Mouse (Mus musculus): ENCODE data around the gene Ift81. TPM values are rescaled to one million over a fixed set of nuclear protein-coding genes. Genes with fewer than 3 reads are reported as not detected.

Ift81 gene
- total RNA-seq, 1 experiment, result 7.4 TPM

DNA sequence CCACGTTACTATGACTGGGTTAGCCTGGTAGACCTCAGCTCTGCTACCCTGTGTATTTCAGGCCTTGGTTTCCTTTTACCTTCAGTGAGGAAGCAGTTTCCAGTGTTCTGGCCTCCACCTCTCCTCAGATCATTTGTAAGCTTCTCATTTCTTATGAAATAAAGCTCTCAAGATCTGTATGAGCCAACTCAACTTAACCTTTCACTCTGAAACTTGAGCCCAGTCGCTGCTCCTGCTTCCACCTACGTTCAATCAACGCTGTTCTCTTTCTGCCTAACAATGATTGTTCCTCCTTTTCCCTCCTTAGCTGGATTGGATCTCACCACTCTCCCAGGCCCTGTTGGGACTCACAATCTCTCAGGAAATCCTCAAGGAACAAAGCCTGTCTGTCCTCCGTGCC is 2.7 kb downstream of the Ift81 start:
- no peak for DNase-seq (ENCODE audit: low read depth, low spot score)
- Histone ChIP-seq H3K4me3 (ENCODE audit: insufficient read depth in 1 of 2, low read depth in 1 of 2, low read length in 2 of 2, poor library complexity in 1 of 2, severe bottlenecking in 1 of 2) (no peak overlapping the region), H3K36me3 (ENCODE audit: control insufficient read depth, insufficient read depth, low read length, poor library complexity, severe bottlenecking) (no peaks in the 10 kb centered on the region), H3K9ac (ENCODE audit: insufficient read depth, low read depth, low read length, poor library complexity, severe bottlenecking) (no peak overlapping the region), H3K4me1 (ENCODE audit: control insufficient read depth in 2 of 2, insufficient read depth in 2 of 2, low read length in 2 of 2, poor library complexity in 1 of 2) (no peaks in the 10 kb centered on the region), H3K9me3 (ENCODE audit: control insufficient read depth, insufficient read depth, low read depth, low read length) (no peaks in the 10 kb centered on the region), H3K27ac (ENCODE audit: insufficient read depth, low read depth, low read length, poor library complexity, severe bottlenecking) (no peak overlapping the region)
- TF ChIP-seq ZC3H11A (IDR thresholded peaks at IDR 0.05; ENCODE audit: borderline replicate concordance, low read depth, low read length) (no peak), MAFK (IDR thresholded peaks at IDR 0.05; ENCODE audit: insufficient read depth, low read depth, low read length) (no peak), CHD2 (IDR thresholded peaks at IDR 0.05; ENCODE audit: low read depth, low read length) (no peak), HCFC1 (IDR thresholded peaks at IDR 0.05; ENCODE audit: borderline replicate concordance, insufficient read depth, low read length) (no peak), ZNF384 (IDR thresholded peaks at IDR 0.05; ENCODE audit: low read depth, low read length) (no peak)
- in situ Hi-C loops (cut with MboI; ENCODE audit: low sequenced_read_pairs in 2 of 2, unreplicated experiment in 2 of 2), result no loop called here

DNA sequence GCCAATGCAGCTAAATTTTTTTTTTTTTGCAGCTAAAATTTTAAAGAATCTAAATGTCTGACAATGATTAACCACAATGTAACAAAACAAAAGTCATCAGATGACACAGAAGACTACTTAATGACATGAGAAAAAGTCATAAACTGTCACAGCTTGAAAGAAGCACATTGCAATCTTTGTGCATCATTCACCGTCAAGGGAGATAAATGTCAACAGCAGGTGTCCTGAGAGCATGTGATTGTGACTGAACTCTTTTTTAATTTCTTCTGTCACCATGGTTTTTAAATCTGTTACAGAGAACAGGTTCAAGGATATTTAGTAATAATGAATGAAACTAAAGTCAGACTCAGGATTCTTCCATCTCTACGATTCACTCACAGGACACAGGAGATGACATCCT is 9.4 kb downstream of the Ift81 start:
- no peak for DNase-seq (ENCODE audit: low read depth, low spot score)
- Histone ChIP-seq H3K36me3 (ENCODE audit: control insufficient read depth, insufficient read depth, low read length, poor library complexity, severe bottlenecking) (0 out of 2 replicates have a peak, but pooled peaks cover 5% of the 10 kb centered on the region), H3K27ac (ENCODE audit: insufficient read depth, low read depth, low read length, poor library complexity, severe bottlenecking) (no peak overlapping the region), H3K4me3 (ENCODE audit: insufficient read depth in 1 of 2, low read depth in 1 of 2, low read length in 2 of 2, poor library complexity in 1 of 2, severe bottlenecking in 1 of 2) (no peak overlapping the region), H3K4me1 (ENCODE audit: control insufficient read depth in 2 of 2, insufficient read depth in 2 of 2, low read length in 2 of 2, poor library complexity in 1 of 2) (no peaks in the 10 kb centered on the region), H3K9me3 (ENCODE audit: control insufficient read depth, insufficient read depth, low read depth, low read length) (no peaks in the 10 kb centered on the region), H3K9ac (ENCODE audit: insufficient read depth, low read depth, low read length, poor library complexity, severe bottlenecking) (no peak overlapping the region)
- no peak for TF ChIP-seq ZC3H11A (IDR thresholded peaks at IDR 0.05; ENCODE audit: borderline replicate concordance, low read depth, low read length)
- TF ChIP-seq ZNF384 (IDR thresholded peaks at IDR 0.05; ENCODE audit: low read depth, low read length), result no peak
- in situ Hi-C loops (cut with MboI; ENCODE audit: low sequenced_read_pairs in 2 of 2, unreplicated experiment in 2 of 2), result no loop called here

DNA sequence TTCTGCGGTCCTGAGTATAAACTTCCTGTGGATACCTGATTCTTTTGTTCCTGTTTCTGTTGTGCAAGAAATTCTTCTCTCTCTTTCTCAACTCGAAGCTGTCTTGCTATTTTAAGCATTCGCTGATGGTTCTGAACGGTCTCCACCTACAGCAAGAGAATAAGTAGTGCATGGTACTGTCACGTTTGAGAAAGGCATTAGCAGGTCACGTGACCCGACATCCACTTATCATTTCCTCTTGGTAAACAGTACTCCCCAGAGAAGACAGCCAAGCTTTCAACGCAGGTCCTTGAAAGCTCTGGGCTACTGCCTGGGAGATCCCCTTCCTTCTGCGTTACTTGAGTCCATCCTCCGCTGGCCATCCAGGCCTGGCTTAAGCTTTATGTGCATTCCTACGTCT is 12.1 kb downstream of the Ift81 start:
- no peak overlapping the region for H3K27ac ChIP-seq (ENCODE audit: insufficient read depth, low read depth, low read length, poor library complexity, severe bottlenecking)
- no peaks in the 10 kb centered on the region for H3K9me3 ChIP-seq (ENCODE audit: control insufficient read depth, insufficient read depth, low read depth, low read length)
- DNase-seq (ENCODE audit: low read depth, low spot score), result no peak
- no peak overlapping the region for H3K9ac ChIP-seq (ENCODE audit: insufficient read depth, low read depth, low read length, poor library complexity, severe bottlenecking)
- in situ Hi-C loops (cut with MboI; ENCODE audit: low sequenced_read_pairs in 2 of 2, unreplicated experiment in 2 of 2), result no loop called here
- TF ChIP-seq ZNF384 (IDR thresholded peaks at IDR 0.05; ENCODE audit: low read depth, low read length) (no peak), HCFC1 (IDR thresholded peaks at IDR 0.05; ENCODE audit: borderline replicate concordance, insufficient read depth, low read length) (no peak), MAFK (IDR thresholded peaks at IDR 0.05; ENCODE audit: insufficient read depth, low read depth, low read length) (no peak), ZC3H11A (IDR thresholded peaks at IDR 0.05; ENCODE audit: borderline replicate concordance, low read depth, low read length) (no peak), CHD2 (IDR thresholded peaks at IDR 0.05; ENCODE audit: low read depth, low read length) (no peak)
- no peaks in the 10 kb centered on the region for H3K4me1 ChIP-seq (ENCODE audit: control insufficient read depth in 2 of 2, insufficient read depth in 2 of 2, low read length in 2 of 2, poor library complexity in 1 of 2)
- H3K36me3 ChIP-seq (ENCODE audit: control insufficient read depth, insufficient read depth, low read length, poor library complexity, severe bottlenecking), result 0 out of 2 replicates have a peak, but pooled peaks cover 5% of the 10 kb centered on the region
- no peak overlapping the region for H3K4me3 ChIP-seq (ENCODE audit: insufficient read depth in 1 of 2, low read depth in 1 of 2, low read length in 2 of 2, poor library complexity in 1 of 2, severe bottlenecking in 1 of 2)

DNA sequence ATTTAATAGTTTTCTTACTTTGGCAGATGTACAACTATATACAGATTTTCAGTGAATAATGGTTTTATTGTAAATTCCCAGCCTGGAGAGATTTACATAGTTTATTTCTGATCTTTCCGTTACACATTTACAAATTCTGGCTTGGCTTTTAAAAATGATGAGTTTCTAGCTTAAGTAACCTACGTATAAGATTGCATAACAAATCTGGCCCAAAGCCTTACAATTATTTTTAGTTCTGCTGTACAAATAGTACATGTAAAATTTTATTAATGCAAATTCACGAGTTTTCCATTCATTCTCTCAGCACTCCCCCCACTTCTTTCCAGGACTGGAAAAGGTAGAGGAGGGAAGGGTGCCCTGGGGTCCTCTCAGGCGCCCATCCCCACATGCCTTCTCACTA is 18.8 kb downstream of the Ift81 start:
- H3K27ac ChIP-seq (ENCODE audit: insufficient read depth, low read depth, low read length, poor library complexity, severe bottlenecking), result no peak overlapping the region

DNA sequence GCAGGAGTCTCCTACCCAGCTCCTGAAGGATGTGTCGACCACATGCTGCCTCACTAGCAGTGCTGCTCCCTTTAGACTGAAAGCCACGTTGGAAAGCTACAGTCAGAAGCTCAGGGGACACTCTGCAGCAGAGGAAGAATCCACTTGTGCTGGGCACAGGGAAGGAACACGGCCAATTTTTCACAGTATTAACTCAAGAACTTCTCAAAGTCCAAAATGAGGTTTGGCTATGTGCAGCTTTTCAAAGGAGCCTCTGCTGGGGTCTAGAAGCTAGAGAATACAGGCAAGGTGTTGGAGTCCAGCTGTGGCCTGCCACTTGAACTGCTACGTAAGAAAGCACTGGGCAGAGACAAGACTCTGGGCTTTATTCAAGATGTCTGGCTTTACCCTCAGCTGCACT is 24.4 kb downstream of the Ift81 start:
- DNase-seq (ENCODE audit: low read depth, low spot score), result no peak
- Histone ChIP-seq H3K9ac (ENCODE audit: insufficient read depth, low read depth, low read length, poor library complexity, severe bottlenecking) (no peak overlapping the region), H3K36me3 (ENCODE audit: control insufficient read depth, insufficient read depth, low read length, poor library complexity, severe bottlenecking) (peaks cover 3% of the 10 kb centered on the region; the same call in 1 of the 2 replicates), H3K4me3 (ENCODE audit: insufficient read depth in 1 of 2, low read depth in 1 of 2, low read length in 2 of 2, poor library complexity in 1 of 2, severe bottlenecking in 1 of 2) (no peak overlapping the region), H3K27ac (ENCODE audit: insufficient read depth, low read depth, low read length, poor library complexity, severe bottlenecking) (no peak overlapping the region), H3K4me1 (ENCODE audit: control insufficient read depth in 2 of 2, insufficient read depth in 2 of 2, low read length in 2 of 2, poor library complexity in 1 of 2) (no peaks in the 10 kb centered on the region), H3K9me3 (ENCODE audit: control insufficient read depth, insufficient read depth, low read depth, low read length) (no peaks in the 10 kb centered on the region)
- TF ChIP-seq CHD2 (IDR thresholded peaks at IDR 0.05; ENCODE audit: low read depth, low read length) (no peak), HCFC1 (IDR thresholded peaks at IDR 0.05; ENCODE audit: borderline replicate concordance, insufficient read depth, low read length) (no peak), MAFK (IDR thresholded peaks at IDR 0.05; ENCODE audit: insufficient read depth, low read depth, low read length) (no peak), ZNF384 (IDR thresholded peaks at IDR 0.05; ENCODE audit: low read depth, low read length) (no peak)
- in situ Hi-C loops (cut with MboI; ENCODE audit: low sequenced_read_pairs in 2 of 2, unreplicated experiment in 2 of 2), result no loop called here

More for the DNA sequence above, 18.8 kb downstream of the Ift81 start:
- H3K9ac ChIP-seq (ENCODE audit: insufficient read depth, low read depth, low read length, poor library complexity, severe bottlenecking), result no peak overlapping the region
- no peak overlapping the region for H3K4me3 ChIP-seq (ENCODE audit: insufficient read depth in 1 of 2, low read depth in 1 of 2, low read length in 2 of 2, poor library complexity in 1 of 2, severe bottlenecking in 1 of 2)
- 0 out of 2 replicates have a peak, but pooled peaks cover 2% of the 10 kb centered on the region for H3K36me3 ChIP-seq (ENCODE audit: control insufficient read depth, insufficient read depth, low read length, poor library complexity, severe bottlenecking)
- in situ Hi-C loops (cut with MboI; ENCODE audit: low sequenced_read_pairs in 2 of 2, unreplicated experiment in 2 of 2), result no loop called here
- no peak for DNase-seq (ENCODE audit: low read depth, low spot score)
- H3K9me3 ChIP-seq (ENCODE audit: control insufficient read depth, insufficient read depth, low read depth, low read length), result no peaks in the 10 kb centered on the region
- no peaks in the 10 kb centered on the region for H3K4me1 ChIP-seq (ENCODE audit: control insufficient read depth in 2 of 2, insufficient read depth in 2 of 2, low read length in 2 of 2, poor library complexity in 1 of 2)
- no peak for TF ChIP-seq HCFC1 (IDR thresholded peaks at IDR 0.05; ENCODE audit: borderline replicate concordance, insufficient read depth, low read length)
- TF ChIP-seq ZNF384 (IDR thresholded peaks at IDR 0.05; ENCODE audit: low read depth, low read length), result no peak
- no peak for TF ChIP-seq ZC3H11A (IDR thresholded peaks at IDR 0.05; ENCODE audit: borderline replicate concordance, low read depth, low read length)
- no peak for TF ChIP-seq CHD2 (IDR thresholded peaks at IDR 0.05; ENCODE audit: low read depth, low read length)
- TF ChIP-seq MAFK (IDR thresholded peaks at IDR 0.05; ENCODE audit: insufficient read depth, low read depth, low read length), result no peak
